Mouse (Mus musculus): ENCODE data around the gene Anapc11.
"Not testable (repeated sequence)": the region's sequence is repeated elsewhere in the genome, so short reads cannot be mapped to it uniquely, and the experiment has no call there.

The Anapc11 gene

GRCm38 (mm10) chr11:120598283-120598989, at the start of gene Anapc11, which contains the start of gene Alyref:
TSS of gene Anapc11 (plus strand) at chr11:120598421.
TSS of gene Alyref (minus strand) at chr11:120598365.
- peak; percentile 89 for DNase-seq (ENCODE audit: low read depth, low spot score)

GRCm38 (mm10) chr11:120548786-120549167, 49.4 kb upstream of the Anapc11 start:
- no peak for DNase-seq (ENCODE audit: low read depth, low spot score)

GRCm38 (mm10) chr11:120549168-120549945, 48.9 kb upstream of the Anapc11 start, which contains the start of gene Mcrip1:
TSS of gene Mcrip1 (minus strand) at chr11:120549727.
- DNase-seq (ENCODE audit: low read depth, low spot score) = peak; percentile 75

GRCm38 (mm10) chr11:120549986-120550809, 48.0 kb upstream of the Anapc11 start:
- DNase-seq (ENCODE audit: low read depth, low spot score) = no peak

DNA sequence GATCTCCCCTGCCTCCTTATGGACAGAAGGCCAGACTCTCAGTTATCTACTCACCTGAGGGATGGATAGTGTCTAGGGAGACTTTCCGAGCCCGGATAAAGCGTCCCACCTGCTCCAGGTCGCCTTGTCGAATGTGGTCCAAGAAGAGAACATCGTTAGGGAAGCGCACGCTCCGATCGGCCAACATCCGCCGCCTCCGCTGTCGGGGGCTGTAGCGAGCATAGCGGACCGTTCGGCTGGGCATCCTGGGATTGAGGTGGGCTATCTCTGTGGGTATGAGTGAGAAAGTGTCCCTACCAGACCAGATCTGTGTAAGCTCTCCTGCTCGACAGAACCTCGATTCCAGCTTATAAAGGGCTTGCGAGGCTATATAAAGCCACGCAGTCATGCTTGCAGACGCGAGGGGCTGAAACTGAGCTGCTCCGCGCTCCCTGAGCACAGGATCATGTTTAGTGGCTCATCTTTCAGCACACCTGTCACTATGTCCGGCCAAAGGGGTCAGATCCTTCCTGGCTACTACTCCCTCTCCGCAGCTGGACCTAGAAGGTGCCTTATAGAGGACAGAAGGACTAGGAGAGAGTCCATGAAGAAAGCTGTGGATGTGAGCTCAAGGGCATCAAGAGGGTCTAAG, 47.3 kb upstream of the Anapc11 start, which contains the start of gene Ppp1r27:
TSS of gene Ppp1r27 (minus strand) at position 323 of the 631 bp plus-strand sequence.
- DNase-seq (ENCODE audit: low read depth, low spot score) = no peak

DNA sequence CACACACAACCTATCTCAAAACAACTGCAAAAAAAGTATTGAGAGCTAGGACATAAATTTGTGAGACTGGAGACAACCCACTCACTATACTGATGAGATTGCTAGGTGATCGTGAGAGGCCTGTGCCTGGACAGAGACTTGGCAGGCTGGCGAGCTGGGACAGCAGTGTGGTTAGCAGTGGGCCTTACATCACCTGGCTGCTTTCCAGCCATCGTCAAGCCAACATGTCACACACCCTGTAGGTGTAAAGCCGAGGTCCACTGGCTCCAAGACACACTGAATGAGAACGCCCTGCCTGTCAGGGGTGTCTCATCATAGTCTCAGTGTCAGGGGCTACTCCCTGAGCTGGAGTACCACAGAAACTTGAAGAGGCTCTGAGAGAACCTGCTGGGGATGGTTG, 45.5 kb upstream of the Anapc11 start:
- DNase-seq (ENCODE audit: low read depth, low spot score) = no peak

- DNase-seq (ENCODE audit: low read depth, low spot score) = no peak
These were observed 43.4 kb upstream of the Anapc11 start for GRCm38 (mm10) chr11:120554834-120555233.

GRCm38 (mm10) chr11:120555260-120555659, 43.0 kb upstream of the Anapc11 start:
- DNase-seq (ENCODE audit: low read depth, low spot score) = no peak

- DNase-seq (ENCODE audit: low read depth, low spot score) = not testable (repeated sequence)
These were observed 39.4 kb upstream of the Anapc11 start for GRCm38 (mm10) chr11:120558843-120559242.

DNA sequence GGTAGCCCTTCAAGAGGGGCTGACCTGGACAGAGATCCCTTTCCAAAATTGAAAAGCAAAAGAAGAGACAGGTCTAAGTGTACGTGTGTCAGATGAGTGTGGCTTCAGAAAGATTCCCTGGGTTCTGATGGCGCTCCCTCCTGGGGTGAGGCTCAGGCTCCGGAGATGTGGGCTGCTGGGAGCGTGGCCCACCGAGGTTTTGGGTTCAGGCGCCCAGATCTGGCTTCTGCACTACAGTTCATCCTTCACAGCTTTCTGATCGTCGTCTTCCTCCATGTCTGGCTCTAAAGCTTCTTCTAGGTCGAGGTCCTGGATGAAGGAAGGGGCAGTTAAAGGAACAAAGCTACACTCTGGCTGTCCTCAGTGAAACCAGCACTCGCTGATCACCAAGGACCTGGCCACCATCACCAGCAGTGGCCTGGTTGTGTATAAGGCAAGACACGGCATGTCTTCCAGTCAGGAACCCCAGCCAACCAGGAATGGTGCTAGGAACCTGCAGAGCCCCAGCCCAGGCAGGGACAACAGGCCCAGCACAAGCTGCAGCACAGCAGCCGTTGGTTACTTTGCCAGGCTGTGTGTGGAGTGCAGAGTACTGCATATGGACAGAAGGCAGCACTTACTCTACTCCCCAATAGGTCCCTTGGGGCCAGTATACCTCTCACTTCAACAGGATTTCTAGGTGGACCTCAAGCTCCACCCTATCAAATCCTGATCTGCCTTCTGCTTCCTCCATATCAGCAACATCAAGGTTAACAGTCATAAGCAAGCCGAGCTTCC, 37.1 kb upstream of the Anapc11 start:
- DNase-seq (ENCODE audit: low read depth, low spot score) = no peak

- DNase-seq (ENCODE audit: low read depth, low spot score) = no peak
These were observed 35.3 kb upstream of the Anapc11 start for GRCm38 (mm10) chr11:120562949-120563348.

DNA sequence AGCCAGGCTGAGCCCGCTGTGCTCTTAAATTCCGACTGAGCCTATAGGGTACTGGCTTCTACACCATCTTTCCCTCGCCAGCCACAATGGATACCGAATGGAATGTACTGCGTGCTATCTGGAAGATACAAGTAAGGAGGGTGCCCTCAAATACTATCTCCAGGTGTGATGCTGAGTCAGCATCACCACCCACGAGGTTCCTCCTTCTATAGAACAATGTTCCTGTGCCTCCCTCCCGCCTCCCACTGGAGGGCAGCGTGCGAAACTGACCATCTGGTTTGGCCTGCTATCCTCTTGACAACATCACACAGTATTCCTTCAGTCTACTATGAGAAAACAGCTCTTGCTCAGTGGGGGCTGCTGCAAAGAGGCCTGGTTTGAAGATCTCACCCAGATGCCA, 33.1 kb upstream of the Anapc11 start:
- DNase-seq (ENCODE audit: low read depth, low spot score) = no peak

GRCm38 (mm10) chr11:120568324-120568723, 29.9 kb upstream of the Anapc11 start:
- no peak for DNase-seq (ENCODE audit: low read depth, low spot score)

- no peak for DNase-seq (ENCODE audit: low read depth, low spot score)
These were observed 27.1 kb upstream of the Anapc11 start for GRCm38 (mm10) chr11:120571122-120571521.

DNA sequence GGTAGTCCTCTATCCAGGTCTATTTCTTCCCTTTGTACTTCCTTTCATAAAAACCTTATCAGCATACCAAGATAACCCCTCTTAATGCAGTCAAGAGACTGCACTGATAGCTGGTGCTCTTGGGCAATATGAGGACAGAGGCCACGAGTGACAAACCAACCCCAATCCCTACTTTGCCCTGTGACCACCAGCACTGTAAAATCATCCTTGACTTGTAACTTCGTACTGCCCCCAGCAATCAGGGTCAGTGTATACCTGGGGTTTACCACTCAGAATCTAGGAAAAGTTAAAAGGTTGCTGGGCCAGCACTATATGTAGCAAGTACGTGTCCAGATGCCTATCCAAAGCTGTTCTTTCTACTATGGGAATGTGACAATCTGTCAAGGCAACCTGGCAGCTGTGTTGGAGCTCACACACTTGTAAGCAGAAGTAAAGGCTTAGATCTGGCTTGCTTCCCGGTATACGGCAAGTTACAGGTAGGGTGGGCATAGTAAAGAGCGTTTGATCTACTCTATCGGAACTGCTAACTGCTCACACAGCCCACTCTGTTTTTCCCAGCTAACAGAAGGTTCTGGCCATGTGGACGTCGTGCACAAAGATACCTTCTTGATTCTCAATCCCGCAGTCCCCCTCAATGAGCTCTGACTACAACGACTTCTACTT, 26.3 kb upstream of the Anapc11 start:
- no peak for DNase-seq (ENCODE audit: low read depth, low spot score)

DNA sequence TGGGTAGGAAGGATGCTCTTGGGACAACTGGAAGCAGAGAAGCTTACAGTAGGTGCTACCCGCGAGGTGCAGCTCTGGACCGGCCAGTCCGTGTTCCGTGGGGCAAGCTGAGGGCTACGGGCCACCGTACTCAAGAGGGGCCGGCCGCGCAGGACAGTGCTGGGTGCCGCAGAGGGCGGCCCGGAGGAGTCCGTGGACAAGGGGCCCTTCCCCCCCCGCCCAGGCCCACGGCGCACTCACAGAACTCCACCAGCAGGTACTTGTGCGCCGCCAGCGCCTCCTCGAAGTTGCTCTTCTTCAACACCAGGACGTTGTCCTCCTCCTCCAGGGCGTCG, 25.8 kb upstream of the Anapc11 start:
- DNase-seq (ENCODE audit: low read depth, low spot score) = no peak

DNA sequence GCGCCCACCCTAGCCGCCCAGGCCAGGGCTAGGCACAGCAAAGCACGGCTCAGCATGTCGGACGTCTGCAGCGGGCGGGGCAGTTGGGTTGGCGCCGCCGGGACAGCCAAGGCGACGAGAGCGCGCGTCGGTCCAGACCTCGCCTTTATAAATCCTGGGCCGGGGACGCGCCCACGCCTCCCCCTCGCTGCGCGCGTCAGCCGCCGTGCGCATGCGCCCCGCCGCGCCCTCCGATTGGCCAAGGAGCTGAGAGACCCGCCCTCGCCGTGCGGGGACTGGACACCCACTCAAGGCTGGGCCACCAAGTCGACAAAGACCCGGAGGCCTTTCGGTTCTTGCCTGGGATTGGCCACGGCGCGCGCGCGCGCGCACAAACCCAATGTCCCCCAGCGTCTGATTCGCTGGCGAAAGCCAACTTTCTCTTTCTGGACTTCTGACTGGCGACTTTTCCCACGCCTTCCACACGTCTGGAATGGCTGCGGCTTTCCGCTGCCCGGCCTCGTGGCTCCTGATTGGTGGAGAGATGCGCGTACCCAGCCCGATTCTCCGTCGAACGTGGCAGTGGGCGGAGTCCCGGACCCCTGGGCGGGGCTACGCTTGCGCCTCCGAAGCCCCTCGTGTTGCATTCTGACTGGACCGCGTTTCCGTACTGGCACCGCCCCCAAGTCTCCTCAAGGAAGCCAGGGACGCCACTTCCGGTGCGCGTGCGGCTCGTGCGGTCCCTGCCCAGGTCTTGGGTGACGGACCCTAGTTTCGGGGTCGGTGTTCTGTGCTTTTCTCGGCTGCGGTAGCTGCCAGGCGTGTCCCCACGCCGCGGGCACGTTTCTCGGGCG, 25.3 kb upstream of the Anapc11 start, which contains the start of gene P4hb:
TSS of gene P4hb (minus strand) at position 502 of the 833 bp plus-strand sequence.
- peak; percentile 99 for DNase-seq (ENCODE audit: low read depth, low spot score)

GRCm38 (mm10) chr11:120573585-120574277, 24.5 kb upstream of the Anapc11 start:
- DNase-seq (ENCODE audit: low read depth, low spot score) = no peak

GRCm38 (mm10) chr11:120574278-120574600, 24.0 kb upstream of the Anapc11 start:
- no peak for DNase-seq (ENCODE audit: low read depth, low spot score)

All from brain, embryonic 18.5 days (tissue).